Mouse (Mus musculus): Measurements from ENCODE around the gene Tiam2.

DNA sequence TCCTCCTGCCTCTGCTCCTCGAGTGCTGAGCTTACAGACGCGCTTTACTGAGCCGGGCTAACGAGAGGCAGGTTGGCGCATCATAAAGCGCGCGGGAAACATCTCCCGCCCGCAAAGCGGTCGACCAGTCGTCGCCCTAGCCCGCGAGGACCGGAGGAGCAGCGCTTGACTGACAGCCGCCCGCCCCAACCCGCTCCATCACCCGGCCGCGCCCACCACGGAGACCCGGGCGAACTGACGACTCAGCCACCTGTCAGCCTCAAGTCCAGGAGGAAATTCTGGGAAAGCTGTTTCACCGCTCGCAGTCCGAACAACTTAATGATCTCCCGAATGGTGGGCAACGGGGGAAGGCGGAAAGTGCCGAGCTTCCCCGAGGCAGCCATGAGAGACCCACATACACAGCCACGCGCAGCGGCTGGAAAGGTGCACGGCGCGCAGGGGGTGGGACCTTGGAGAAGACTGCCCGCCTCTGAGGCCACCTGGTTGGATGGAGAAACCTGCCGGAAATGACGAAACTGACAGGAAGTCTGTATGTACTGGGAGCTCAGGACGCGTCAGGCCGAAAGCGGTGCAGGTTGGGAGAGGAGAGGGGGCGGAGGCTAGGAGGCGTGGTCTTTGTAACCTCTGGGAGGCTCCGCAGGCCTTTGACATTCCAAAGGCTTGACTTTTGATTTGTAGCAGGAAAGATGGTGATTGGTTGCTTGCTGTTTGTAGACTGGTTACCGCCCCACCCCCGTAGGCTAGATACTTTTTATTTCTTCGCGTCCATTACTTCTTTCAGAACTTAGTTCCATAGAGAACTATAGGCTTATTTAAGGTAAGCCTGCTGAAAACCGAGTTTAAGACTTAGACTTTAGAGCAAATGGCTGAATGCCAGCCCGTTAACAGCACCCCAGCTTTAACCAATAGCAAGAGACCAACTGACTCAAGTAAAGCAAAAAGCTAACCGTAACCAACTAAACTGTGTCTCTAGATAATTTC, 231.2 kb downstream of the Tiam2 start, which contains the start of gene Tfb1m:
- TF ChIP-seq CTCF (IDR thresholded peaks at IDR 0.05; ENCODE audit: extremely low read depth, insufficient read depth, insufficient read length, insufficient replicate concordance), result no peak
- TF ChIP-seq POLR2A (IDR thresholded peaks at IDR 0.05; ENCODE audit: low read depth, low read length), result no peak; the same call in 1 of the 2 replicates
